Mouse (Mus musculus) common myeloid progenitor, adult 5-6 weeks (primary cell): ENCODE data around the gene Rnf114. TPM values are rescaled to one million over a fixed set of nuclear protein-coding genes. Genes with fewer than 3 reads are reported as not detected.

Source experiments
- ATAC-seq: replicated peaks from 2 replicates; pipeline ENCODE4 v1.8.0; 2016; ENCODE audit warnings: low read depth, mild to moderate bottlenecking, moderate TSS enrichment, inconsistent platforms; ENCODE audit not compliant: poor library complexity, severe bottlenecking
- total RNA-seq: library from RNA; stranded (forward); fragments of 200-1000, 187-1606 nt; gene quantifications from 2 replicates; pipeline ENCODE4 v1.2.3, GENCODE M21; 2017

Rnf114 gene
- total RNA-seq, 1 experiment from 2014 or later, result 29.9 TPM

DNA sequence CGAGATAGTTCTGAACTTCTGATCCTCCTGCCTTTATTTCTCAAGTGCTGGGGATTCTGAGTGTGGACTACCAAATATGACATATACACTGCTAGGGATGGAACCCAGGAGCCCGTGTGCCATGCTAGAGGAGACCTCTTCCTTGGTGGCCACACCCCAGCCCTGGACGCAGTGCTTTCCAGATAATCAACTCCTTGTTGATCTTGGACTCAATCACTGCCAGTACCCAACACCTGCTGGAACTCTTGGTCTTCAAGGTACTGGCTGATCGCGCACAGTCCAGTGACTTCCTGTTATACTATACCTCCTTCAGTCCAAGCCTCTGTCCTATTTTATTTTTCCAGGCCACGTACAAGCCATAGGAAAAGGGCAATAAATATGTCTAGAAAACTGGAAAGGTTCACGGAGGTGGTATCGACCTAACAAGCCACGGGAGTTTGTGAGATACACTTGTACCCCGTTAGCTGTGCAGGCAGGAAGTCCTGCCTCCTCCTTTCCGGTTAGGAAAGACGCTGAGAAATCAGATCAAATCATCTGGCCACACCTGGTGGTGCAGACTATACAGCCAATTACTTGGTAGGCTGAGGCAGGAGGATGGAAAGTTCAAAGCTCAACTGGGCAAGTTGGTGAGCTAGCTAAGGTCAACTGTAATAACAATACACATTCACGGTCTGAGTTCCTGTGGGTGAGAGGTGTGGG, 10.3 kb downstream of the Rnf114 start:
- peak; percentile 12 for ATAC-seq

DNA sequence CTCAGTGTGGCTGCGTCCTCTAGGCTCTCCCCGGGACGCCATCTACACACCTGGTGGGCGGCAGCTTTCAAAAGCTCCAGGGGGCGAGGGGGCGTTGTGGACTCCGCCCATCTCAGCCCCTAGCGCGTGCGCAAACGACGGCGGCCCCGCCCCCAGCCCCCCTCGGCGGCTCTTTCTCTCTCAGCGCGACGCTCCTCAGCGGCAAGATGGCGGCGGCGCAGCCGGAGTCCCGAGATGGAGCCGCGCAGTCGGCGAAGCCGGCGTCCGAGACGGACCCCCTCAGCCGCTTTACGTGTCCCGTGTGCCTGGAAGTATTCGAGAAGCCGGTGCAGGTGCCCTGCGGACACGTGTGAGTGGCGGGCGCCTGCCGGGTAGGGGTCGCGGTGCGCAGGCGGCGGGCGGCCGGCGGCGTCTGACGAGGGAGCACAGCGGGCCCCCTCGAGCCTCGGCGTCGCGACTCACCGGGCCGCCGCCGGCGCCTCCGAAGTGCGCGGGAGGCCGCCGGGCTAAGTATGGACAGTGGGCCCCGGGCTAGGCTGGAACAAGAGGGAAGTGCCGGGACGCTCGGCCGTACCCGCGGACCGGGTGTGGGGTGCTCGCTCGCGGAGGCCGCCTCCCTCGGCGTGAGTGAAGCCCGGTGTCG, 10.9 kb downstream of the Rnf114 start:
- peak; percentile 75 for ATAC-seq

DNA sequence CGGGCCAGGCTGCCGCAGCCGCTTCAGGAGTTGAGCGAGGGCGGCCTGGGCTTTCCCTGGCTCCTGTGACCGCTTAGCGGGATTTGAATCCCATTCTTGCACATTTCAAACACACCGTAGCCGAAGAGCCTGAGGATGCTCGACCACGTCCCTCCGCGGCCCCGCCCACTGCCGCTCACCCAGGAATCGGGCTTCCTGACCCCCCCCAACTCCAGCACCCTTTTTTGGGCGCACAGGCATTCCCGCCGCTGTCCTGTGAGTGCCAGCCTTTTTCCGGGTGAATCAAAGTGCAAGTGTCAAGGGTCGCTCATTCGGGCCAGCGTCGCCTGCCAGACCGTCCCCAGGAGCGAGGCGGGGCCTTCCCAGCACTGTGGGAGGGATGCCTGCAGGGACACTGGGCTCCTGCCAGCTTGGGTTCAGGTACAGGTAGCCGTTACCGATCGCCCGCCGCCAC, 11.5 kb downstream of the Rnf114 start:
- ATAC-seq, result no peak; the same call in 1 of the 2 replicates

DNA sequence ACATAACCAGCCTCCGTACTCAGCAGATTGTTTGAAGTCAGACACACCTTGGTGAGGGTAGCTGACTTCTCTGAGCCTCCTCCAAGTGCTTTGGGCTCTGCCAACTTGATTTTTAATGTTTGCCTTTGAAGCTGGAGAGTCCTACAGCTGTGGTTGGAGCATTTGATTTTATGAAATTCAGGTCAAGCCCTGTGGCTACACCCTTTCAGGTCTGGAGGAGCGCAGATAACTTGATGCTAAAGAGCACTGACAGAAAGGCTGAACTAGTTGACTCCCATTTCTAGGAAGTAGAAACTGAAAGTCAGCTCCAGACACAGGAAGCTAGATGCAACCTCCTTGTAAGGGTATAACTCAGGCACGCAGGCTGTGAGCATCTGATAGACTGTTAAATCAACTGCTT, 12.7 kb downstream of the Rnf114 start:
- peak; percentile 60 for ATAC-seq

DNA sequence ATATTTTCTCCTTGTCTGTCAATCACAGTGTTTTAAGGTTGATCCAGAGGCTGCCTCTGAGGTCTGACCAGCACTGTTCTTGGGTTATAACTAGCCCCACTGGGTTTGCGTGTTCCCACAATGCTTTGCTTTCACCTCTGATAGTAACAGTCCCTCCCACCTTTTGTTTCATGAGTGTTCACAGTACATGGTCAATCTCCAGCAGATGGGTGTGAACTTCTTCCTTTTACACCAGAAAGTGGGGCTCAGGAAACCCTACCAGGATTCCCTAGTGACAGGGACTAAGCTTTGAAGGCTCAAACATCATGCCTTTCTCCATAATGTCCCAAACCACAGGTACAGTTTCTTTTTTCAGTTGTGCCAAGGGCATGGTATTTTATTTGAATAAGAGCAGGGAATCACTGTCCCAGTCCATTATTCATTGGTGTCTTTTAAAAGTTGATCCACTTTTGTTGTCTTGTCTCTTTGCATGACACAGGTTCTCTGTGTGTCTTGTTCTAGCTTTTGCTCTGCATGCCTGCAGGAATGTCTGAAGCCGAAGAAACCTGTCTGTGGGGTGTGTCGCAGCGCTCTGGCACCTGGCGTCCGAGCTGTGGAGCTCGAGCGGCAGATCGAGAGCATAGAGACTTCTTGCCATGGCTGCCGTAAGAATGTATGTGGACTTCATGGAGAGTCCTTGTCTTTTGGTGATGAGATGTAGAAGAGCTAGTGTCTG, 14.3 kb downstream of the Rnf114 start:
- no peak for ATAC-seq

DNA sequence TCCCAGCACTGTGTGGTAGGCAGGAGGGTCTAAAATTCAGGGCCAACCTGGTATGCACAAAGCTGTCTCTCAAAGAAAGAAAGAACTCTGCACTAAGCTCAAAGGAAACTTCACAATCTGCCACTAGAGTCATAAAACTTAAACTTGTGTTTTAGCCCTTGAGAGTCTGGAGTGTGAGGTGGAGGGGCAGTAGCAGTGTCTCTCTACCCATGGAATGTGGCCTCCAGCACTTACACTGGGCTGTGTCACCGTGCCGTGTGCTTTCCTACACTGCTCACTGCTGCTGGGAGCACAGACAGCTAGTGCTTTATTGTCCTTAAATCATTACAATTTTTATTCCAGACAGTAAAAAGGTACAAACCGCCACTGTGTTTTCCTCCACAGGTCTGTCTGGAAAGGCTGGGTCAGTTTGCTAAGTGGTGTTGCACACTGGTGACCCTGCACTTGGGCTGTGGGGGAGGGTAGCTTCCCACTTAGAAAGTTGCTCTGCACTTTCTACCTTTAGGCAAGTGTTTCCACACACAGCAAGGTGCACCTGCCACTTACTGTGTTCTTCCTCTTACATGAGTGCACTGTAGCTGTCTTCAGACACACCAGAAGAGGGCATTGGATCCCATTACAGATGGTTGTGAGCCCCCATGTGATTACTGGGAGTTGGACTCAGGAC, 15.4 kb downstream of the Rnf114 start:
- no peak for ATAC-seq

DNA sequence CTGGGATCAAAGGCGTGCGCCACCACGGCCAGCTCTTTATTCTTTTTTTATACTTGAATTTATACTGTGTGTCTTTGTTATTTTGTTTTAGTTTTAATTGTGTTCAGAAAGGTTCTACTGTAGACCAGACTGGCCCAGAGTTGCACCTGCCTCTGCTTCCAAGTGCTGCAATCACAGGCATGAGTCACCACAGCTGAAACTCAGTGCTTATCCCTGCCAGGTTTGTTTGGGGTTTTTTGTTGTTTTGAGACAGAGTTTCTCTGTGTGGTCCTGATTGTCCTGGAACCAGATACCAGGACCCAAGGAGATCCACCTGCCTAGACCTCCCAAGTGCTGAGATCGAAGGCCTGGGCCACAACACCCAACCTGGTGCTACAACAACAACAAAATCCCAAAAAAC, 16.1 kb downstream of the Rnf114 start:
- no peak for ATAC-seq

DNA sequence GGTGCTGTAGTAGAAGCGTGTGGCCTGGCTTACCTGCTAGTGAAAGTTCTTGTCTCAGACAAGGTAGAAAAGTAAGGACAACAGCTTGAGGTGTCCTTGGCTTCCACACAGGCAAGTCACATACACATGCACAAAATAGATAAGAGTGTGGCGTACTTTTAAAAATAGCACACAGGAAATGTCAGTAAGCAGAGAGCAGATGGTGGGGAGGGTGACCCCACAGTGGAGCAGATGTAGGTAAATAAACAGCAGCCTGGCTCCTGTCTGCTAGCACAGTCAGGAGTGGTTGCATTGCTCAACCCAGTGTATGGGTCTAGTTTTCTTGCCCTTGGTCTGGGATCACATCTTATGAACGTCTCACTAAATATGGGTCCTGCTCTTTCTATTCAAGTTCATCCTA, 18.0 kb downstream of the Rnf114 start:
- peak; percentile 82 for ATAC-seq

DNA sequence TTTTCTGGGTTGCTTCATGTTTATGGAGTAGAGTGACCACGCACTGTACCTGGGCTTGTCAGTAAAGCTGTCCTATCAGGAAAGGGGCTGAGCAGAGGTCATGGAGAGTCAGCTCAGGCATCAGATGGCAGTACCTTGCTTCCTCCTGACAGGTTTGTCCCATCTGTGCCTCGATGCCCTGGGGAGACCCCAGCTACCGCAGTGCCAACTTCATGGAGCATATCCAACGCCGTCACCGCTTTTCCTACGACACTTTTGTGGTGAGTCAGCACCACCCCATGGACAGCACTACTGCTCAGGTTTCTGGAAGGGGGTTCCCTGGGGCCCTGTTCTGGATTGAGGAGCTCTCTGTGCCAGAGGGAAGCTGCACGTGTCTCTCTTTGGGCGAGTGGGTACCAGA, 19.9 kb downstream of the Rnf114 start:
- ATAC-seq, result no peak

DNA sequence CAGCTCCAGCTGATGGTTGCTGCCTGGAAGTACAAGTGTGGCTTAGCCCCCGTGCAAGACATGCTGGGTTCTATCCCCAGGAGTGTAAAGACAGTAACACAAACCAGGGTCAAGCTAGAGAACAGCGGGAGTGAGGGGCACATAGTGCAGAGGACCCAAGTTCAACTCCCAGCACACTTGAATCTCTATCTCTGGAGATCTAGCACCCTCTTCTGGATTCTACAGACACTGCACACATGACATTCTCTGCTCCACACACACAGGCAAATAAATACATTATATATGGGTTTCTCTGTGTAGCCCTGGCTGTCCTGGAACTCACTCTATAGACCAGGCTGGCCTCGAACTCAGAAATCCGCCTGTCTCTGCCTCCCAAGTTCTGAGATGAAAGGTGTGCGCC, 20.5 kb downstream of the Rnf114 start:
- peak; percentile 51 for ATAC-seq

DNA sequence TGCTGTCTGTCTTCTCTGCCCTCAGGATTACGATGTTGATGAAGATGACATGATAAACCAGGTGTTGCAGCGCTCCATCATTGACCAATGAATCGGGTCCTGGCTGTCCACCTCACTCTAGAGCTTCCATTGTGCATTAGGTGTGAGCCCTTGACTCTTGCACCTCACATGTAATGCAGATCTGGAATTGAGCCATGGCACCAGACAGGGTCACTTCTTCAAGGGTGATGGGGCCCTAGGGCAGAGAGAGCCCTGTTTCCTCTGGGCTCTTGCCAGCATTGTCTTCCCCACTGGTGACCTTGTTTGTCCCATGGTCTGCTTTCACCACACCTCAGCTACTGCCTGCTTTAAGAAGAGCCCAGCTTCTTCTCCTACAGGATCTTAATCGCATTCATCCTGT, 22.2 kb downstream of the Rnf114 start:
- no peak for ATAC-seq

DNA sequence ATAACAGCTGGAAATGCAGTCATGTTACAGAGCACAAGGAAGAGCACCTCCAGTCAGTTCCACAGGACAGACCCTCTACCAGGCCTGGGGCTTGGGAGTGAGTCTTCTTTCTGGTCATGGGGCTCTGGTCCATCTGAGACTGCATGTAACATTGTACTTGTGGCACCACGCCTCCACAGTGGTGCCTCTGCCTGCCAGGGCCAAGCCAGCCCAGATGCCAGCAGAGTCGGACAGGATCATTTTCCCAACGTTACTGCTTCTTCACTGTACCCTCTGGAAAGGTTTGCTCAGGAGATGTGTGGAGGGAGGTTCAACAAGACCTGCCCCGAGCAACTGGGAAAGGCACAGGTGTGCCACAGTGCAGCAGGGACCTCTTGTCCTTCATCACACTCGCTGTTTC, 23.2 kb downstream of the Rnf114 start:
- no peak for ATAC-seq

DNA sequence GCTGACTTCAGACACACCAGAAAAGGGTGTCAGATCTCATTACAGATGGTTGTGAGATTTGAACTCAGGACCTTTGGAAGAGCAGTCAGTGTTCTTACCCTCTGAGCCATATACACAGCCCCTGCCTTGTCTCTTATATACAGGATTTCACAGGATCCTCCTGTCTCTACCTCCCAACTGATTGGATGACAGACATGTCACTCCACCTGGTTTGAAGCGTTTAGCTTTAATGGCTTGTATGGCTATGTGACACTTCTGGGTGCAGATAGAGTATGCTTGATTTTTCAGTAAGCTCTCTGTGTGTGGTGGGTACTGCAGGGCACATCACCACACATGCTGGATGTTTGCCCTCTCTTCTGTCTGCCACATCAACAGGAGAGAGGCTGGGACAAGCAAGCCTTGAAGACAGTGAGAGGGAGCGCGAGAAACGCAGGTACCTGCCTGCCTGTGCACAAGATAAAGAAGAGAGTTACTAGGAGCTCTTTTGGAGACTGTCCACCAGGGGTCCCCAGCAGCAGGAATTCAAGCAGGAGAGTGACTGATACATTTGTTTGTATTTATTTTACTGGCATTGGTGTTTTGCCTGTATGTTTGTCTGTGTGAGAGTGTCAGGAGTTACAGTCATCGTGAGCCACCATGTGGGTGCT, 27.3 kb downstream of the Rnf114 start:
- 0 out of 2 replicates have a peak, but pooled peaks have one; percentile 50 for ATAC-seq

DNA sequence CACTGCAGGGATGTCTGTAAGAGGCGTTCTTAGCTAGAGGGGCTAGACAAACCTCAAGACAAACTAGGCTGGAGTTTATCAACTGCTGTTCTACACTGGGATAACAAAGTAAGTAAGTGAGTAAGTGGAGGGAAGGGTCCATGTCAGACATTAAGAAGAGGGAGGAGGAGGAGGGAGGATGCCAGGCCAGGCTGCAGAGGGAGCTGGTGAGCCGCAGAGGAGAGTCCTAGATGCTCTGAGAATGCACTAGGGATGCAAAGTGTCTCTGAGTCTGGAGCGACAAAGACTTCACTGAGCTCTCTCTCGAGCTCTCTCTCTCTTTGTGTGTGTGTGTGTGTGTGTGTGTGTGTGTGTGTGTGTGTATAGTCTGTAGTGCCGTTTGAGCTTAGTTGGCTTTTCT, 35.8 kb downstream of the Rnf114 start:
- peak; percentile 72; the same call in 1 of the 2 replicates for ATAC-seq

DNA sequence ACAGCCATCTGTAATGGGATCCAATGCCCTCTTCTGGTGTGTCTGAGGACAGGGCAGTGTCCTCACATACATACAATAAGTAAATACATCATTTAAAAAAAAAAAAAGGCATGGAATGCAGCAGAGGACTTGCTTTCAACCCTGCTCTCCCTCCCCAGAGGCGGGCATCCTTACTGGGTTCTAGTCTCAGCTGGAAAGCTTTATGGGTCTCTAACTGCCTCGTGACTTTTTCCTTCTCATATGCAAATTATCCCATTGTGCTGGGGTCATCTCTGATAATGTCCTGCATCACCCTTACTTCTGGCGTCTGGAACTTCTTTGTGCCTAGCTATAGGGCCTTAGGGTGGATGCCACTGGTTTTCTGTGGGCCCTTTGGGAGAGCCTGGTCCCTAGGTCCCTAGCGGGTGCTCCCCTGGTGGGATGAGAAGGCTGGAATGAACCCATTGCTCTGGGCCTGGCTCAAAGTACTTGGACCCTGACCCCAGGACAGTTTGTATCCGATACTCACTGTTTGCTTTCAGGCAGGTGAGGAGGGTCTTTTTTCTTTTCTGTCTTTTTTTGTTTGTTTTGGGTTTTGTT, 37.6 kb downstream of the Rnf114 start:
- ATAC-seq, result no peak

DNA sequence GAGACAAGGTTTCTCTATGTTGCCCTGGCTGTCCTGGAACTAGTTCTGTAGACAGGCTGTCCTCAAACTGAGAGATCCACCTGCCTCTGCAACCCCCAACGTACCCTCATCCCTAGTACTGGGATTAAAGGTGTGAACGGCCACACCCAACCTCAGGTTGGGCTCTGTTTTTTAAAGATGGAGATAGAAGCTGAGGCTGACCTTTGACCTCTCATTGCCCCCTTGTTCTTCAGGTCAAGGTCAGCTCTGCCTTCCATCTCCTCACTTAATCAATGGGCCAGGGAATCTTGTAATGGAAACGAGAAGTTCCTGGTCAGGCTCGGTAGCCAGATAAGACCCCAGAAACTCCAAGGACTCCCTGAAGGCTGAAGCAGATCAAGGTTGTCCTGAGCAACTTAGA, 38.1 kb downstream of the Rnf114 start:
- no peak for ATAC-seq

DNA sequence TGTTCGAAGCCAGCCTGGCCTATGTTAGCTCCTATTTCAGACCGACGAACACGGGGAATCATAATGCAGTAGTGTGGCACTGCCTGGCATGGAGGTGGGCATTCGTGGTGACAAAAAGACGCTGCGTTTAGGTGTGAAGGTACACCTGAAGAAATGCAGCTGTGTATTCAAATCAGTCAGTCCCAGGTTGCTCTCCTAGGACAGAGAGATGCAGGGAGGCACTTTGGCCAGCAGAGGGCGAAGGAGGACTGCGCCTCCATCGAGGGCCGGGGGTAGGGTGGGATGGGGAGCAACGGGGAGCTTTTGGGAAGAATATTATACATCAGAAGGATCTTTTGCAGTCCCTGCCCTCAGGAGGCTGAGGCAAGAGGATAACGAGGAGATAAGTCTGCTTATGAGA, 39.7 kb downstream of the Rnf114 start:
- ATAC-seq, result 0 out of 2 replicates have a peak, but pooled peaks have one; percentile 56

DNA sequence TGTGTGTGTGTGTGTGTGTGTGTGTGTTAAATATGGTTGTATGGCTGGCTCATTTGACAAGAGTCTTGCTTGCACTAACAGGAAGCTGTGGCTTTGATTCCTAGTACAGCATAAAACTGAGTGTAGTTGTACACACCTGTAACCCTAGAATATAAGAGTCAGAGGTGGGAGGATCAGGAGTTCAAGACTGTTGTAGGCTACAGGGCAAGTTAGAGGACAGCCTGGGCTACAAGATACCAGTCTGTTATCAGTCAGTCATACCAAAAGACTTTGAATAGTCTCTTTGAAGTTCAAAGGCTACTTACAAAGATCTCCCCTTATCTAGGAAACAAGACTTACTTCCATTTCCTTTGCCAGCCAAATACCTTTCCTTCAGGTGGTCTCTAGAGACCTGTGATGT, 41.4 kb downstream of the Rnf114 start:
- no peak for ATAC-seq

DNA sequence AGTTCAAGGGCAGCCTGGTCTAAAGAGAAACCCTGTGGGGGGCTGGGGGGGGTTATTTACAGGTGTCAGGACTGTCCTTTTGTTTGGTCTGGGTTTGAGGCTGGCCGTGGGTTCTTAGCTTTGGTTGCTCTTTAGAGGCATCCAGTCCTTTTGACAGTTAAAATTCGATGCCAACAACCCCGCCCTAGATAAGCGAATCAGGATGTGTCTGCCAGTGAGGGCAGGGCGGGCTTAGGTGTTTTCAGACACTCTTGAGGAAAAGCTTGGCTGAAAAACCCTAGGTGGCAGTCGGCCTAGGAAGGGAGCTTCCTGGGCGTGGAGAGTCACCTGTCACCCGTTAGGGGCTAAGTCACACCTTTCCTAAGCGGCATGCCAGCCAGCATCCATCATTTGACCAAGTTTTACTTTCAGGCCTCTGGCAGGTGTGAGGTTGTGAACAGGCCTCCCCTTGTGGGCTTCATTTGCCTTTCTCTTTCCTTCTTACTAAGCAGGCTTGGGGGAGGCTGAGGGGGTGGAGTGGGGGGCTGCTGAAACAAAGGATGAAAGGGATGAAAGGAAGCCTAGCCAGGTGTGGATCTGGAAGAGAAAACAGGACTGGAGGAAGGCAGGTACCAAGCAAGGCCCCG, 44.0 kb downstream of the Rnf114 start:
- no peak for ATAC-seq
